Mouse (Mus musculus) CH12.LX (cell line): ENCODE measurements at regions not wholly inside any gene's neighbourhood (a gene's known extent, or its start where the extent isn't known, plus 50 kb on each side); places are given as distances from the start of the nearest gene placed in this dataset.

Experiments
- DNase-seq: peaks from one replicate; pipeline ENCODE4 v3.0.0-alpha.2; 2013; ENCODE audit errors: extremely low read depth
- H3K27ac ChIP-seq: 2 replicates; pipeline ENCODE4 v1.5.1; 2012; ENCODE audit warnings: low read depth, mild to moderate bottlenecking, control low read depth, moderate library complexity; ENCODE audit not compliant: insufficient read depth
- H3K27me3 ChIP-seq: replicated peaks from 2 replicates; pipeline ENCODE3; 2012; ENCODE audit warnings: inconsistent platforms
- H3K36me3 ChIP-seq, 2 experiments: replicated peaks in 1 of 2; 2 replicates each; pipeline versions ENCODE3 to v1.6.1; 2012; ENCODE audit warnings: inconsistent platforms in 1 of 2, low read length in 1 of 2, mild to moderate bottlenecking in 1 of 2, mixed read lengths in 1 of 2, moderate library complexity in 1 of 2; ENCODE audit not compliant: control insufficient read depth in 1 of 2, insufficient read depth in 1 of 2
- H3K4me1 ChIP-seq, 2 experiments: 2 replicates each; pipeline ENCODE4 v1.6.1; 2012; ENCODE audit warnings: inconsistent platforms in 1 of 2, moderate library complexity in 1 of 2; ENCODE audit not compliant: insufficient read depth in 2 of 2, control insufficient read depth in 1 of 2
- H3K4me2 ChIP-seq: 2 replicates; pipeline ENCODE4 v1.6.1; 2012; ENCODE audit warnings: low read depth, mild to moderate bottlenecking, control low read depth; ENCODE audit not compliant: poor library complexity, insufficient read depth, severe bottlenecking
- H3K4me3 ChIP-seq, 3 experiments: fragments of 150-350 bp in 1 of 3; sonication (generic) in 1 of 3; replicated peaks in 1 of 3; 2 replicates each; pipeline versions ENCODE3 to v1.5.1; 2011 to 2012; ENCODE audit warnings: low read depth in 2 of 3, low read length in 2 of 3, mild to moderate bottlenecking in 2 of 3, moderate library complexity in 2 of 3, control low read depth in 1 of 3, improper control_type of control experiment in 1 of 3, inconsistent platforms in 1 of 3, mixed read lengths in 1 of 3; ENCODE audit not compliant: poor library complexity in 1 of 3
- H3K79me2 ChIP-seq: replicated peaks from 2 replicates; pipeline ENCODE4 v1.6.1; 2012; ENCODE audit warnings: mild to moderate bottlenecking, moderate library complexity; ENCODE audit not compliant: control insufficient read depth, poor library complexity, insufficient read depth, severe bottlenecking; ENCODE audit errors: extremely low read depth
- H3K9ac ChIP-seq: 2 replicates; pipeline ENCODE4 v1.6.1; 2012; ENCODE audit warnings: low read depth, mild to moderate bottlenecking, control low read depth, moderate library complexity; ENCODE audit not compliant: insufficient read depth
- H3K9me3 ChIP-seq: replicated peaks from 2 replicates; pipeline ENCODE3; 2012; ENCODE audit warnings: low read length, inconsistent platforms, mixed read lengths
- BHLHE40 ChIP-seq: IDR thresholded peaks from 2 replicates; pipeline ENCODE4 v1.6.1; 2011; ENCODE audit warnings: mild to moderate bottlenecking, low read depth, low read length, improper control_type of control experiment
- CHD1 ChIP-seq: IDR thresholded peaks from 2 replicates; pipeline ENCODE4 v1.6.1; 2012; ENCODE audit warnings: low read depth, low read length, improper control_type of control experiment, inconsistent platforms
- EP300 ChIP-seq: IDR thresholded peaks from 2 replicates; pipeline ENCODE4 v1.6.1; 2011; ENCODE audit warnings: low read length, improper control_type of control experiment
- ETS1 ChIP-seq: conservative IDR thresholded peaks from 2 replicates; pipeline ENCODE4 v1.6.1; 2012; ENCODE audit warnings: low read depth, mild to moderate bottlenecking, inconsistent platforms, low read length, improper control_type of control experiment, moderate library complexity
- GABPA ChIP-seq: IDR thresholded peaks from 2 replicates; pipeline ENCODE4 v1.6.1; 2012; ENCODE audit warnings: low read depth, low read length, improper control_type of control experiment, inconsistent platforms; ENCODE audit not compliant: insufficient replicate concordance
- HCFC1 ChIP-seq: IDR thresholded peaks from 2 replicates; pipeline ENCODE4 v1.6.1; 2012; ENCODE audit warnings: low read depth, mild to moderate bottlenecking, inconsistent platforms, low read length, improper control_type of control experiment
- IRF4 ChIP-seq: IDR thresholded peaks from 2 replicates; pipeline ENCODE4 v1.6.1; 2014; ENCODE audit warnings: low read depth, mild to moderate bottlenecking, inconsistent platforms, low read length, improper control_type of control experiment
- JUN ChIP-seq: IDR thresholded peaks from 2 replicates; pipeline ENCODE4 v1.6.1; 2011; ENCODE audit warnings: low read depth, mild to moderate bottlenecking, low read length, improper control_type of control experiment, moderate library complexity; ENCODE audit not compliant: insufficient read depth
- MAX ChIP-seq: IDR thresholded peaks from 2 replicates; pipeline ENCODE4 v1.6.1; 2011; ENCODE audit warnings: low read length, improper control_type of control experiment
- MAZ ChIP-seq: IDR thresholded peaks from 2 replicates; pipeline ENCODE4 v1.6.1; 2012; ENCODE audit warnings: low read depth, mild to moderate bottlenecking, inconsistent platforms, low read length, improper control_type of control experiment, moderate library complexity
- MXI1 ChIP-seq: IDR thresholded peaks from 2 replicates; pipeline ENCODE4 v1.6.1; 2011; ENCODE audit warnings: mild to moderate bottlenecking, low read depth, low read length, improper control_type of control experiment
- NELFE ChIP-seq: IDR thresholded peaks from 2 replicates; pipeline ENCODE4 v1.6.1; 2011; ENCODE audit warnings: low read depth, low read length, improper control_type of control experiment
- NRF1 ChIP-seq: IDR thresholded peaks from 2 replicates; pipeline ENCODE4 v1.6.1; 2014; ENCODE audit warnings: low read depth, mild to moderate bottlenecking, inconsistent platforms, low read length, improper control_type of control experiment, moderate library complexity
- RCOR1 ChIP-seq: conservative IDR thresholded peaks from 2 replicates; pipeline ENCODE4 v1.6.1; 2012; ENCODE audit warnings: low read depth, mild to moderate bottlenecking, inconsistent platforms, low read length, improper control_type of control experiment
- SIN3A ChIP-seq: IDR thresholded peaks from 2 replicates; pipeline ENCODE4 v1.6.1; 2012; ENCODE audit warnings: low read length, improper control_type of control experiment, inconsistent platforms
- SMC3 ChIP-seq: IDR thresholded peaks from 2 replicates; pipeline ENCODE4 v1.6.1; 2011; ENCODE audit warnings: low read depth, low read length, improper control_type of control experiment
- TBP ChIP-seq: conservative IDR thresholded peaks from 2 replicates; pipeline ENCODE4 v1.6.1; 2011; ENCODE audit warnings: low read depth, low read length, improper control_type of control experiment
- TCF12 ChIP-seq: IDR thresholded peaks from 2 replicates; pipeline ENCODE4 v1.6.1; 2014; ENCODE audit warnings: low read depth, mild to moderate bottlenecking, inconsistent platforms, low read length, improper control_type of control experiment
- USF1 ChIP-seq: IDR thresholded peaks from 2 replicates; pipeline ENCODE4 v1.6.1; 2014; ENCODE audit warnings: low read depth, mild to moderate bottlenecking, inconsistent platforms, low read length, improper control_type of control experiment
- USF2 ChIP-seq: conservative IDR thresholded peaks from 2 replicates; pipeline ENCODE4 v1.6.1; 2011; ENCODE audit warnings: low read depth, low read length, improper control_type of control experiment
- ZKSCAN1 ChIP-seq: IDR thresholded peaks from 2 replicates; pipeline ENCODE4 v1.6.1; 2012; ENCODE audit warnings: low read depth, inconsistent platforms, low read length, improper control_type of control experiment, borderline replicate concordance
- ZMIZ1 ChIP-seq: IDR thresholded peaks from 2 replicates; pipeline ENCODE4 v1.6.1; 2012; ENCODE audit warnings: low read depth, mild to moderate bottlenecking, inconsistent platforms, low read length, improper control_type of control experiment
- ZNF384 ChIP-seq: IDR thresholded peaks from 2 replicates; pipeline ENCODE4 v1.6.1; 2012; ENCODE audit warnings: low read depth, low read length, improper control_type of control experiment, inconsistent platforms
- dilution Hi-C: fragments of 300-500 bp; cut with MboI; formaldehyde crosslinking; loops from 2 replicates; pipeline ENCODE4 v1.14.3; 2020; ENCODE audit warnings: low sequenced_read_pairs; ENCODE audit not compliant: extremely low pct_unique_long_range_greater_than_20kb, extremely low pct_ligation_motif_present
- in situ Hi-C: fragments of 300-500 bp; cut with MboI; formaldehyde crosslinking; loops from 3 replicates; pipeline ENCODE4 v1.14.3; 2019; ENCODE audit warnings: low sequenced_read_pairs, low pct_ligation_motif_present, low pct_unique_long_range_greater_than_20kb, mixed read lengths

- no peak for TF ChIP-seq ZKSCAN1
- TF ChIP-seq MAX: no peak
- no peak for TF ChIP-seq ZMIZ1
- no peak for TF ChIP-seq MXI1
- no peak for TF ChIP-seq JUN
- no peak for TF ChIP-seq NELFE
- TF ChIP-seq TBP: no peak
- no peak for TF ChIP-seq USF1
- TF ChIP-seq SMC3: no peak
- no peak for TF ChIP-seq HCFC1
- no peak for TF ChIP-seq EP300
- no peak for TF ChIP-seq ETS1
- TF ChIP-seq TCF12: no peak
- no peak for TF ChIP-seq IRF4
- no peak for TF ChIP-seq BHLHE40
- no peak for TF ChIP-seq USF2
- TF ChIP-seq, all 38 proteins: peak for 0
- in situ Hi-C loops (no loop called here), dilution Hi-C loops (no loop called here)
- H3K4me2 ChIP-seq: no peak overlapping the region
- no peaks in the 10 kb centered on the region for H3K36me3 ChIP-seq
- no peak overlapping the region for H3K9ac ChIP-seq
- no peaks in the 10 kb centered on the region for H3K27me3 ChIP-seq
- H3K79me2 ChIP-seq: no peaks in the 10 kb centered on the region
- no peak overlapping the region for H3K4me3 ChIP-seq
- no peak overlapping the region for H3K27ac ChIP-seq
- 0 out of 4 replicates have a peak, but pooled peaks cover 0 to 4% of the 10 kb centered on the region in 2 experiments for H3K4me1 ChIP-seq
- H3K9me3 ChIP-seq: no peaks in the 10 kb centered on the region
- DNase-seq: no peak
Observed at GRCm38 (mm10) chr4:47534959-47535358, 60.5 kb downstream of the Sec61b start.

GRCm38 (mm10) chr4:47567694-47568093 is 93.2 kb downstream of the Sec61b start:
- H3K4me3 ChIP-seq: no peak overlapping the region
- DNase-seq: no peak
- in situ Hi-C loops (no loop called here), dilution Hi-C loops (no loop called here)
- H3K36me3 ChIP-seq: no peaks in the 10 kb centered on the region
- no peak overlapping the region for H3K9ac ChIP-seq
- H3K4me1 ChIP-seq: no peaks in the 10 kb centered on the region
- H3K4me2 ChIP-seq: peak overlapping the region; percentile 61; the same call in 1 of the 2 replicates
- H3K27me3 ChIP-seq: no peaks in the 10 kb centered on the region
- no peaks in the 10 kb centered on the region for H3K9me3 ChIP-seq
- no peaks in the 10 kb centered on the region for H3K79me2 ChIP-seq
- no peak overlapping the region for H3K27ac ChIP-seq
- TF ChIP-seq USF2 (no peak), SIN3A (no peak), GABPA (no peak), NRF1 (no peak), MAZ (no peak), RCOR1 (no peak), CHD1 (no peak), ZNF384 (no peak)
